Mouse (Mus musculus) fibroblast of lung, adult 2 months (primary cell): ENCODE results near the gene Rmnd5b.
A peak's percentile ranks its signal among the peaks of the same experiment; 100 is the strongest.

Experiments used
- DNase-seq: peaks from one replicate; pipeline ENCODE4 v3.0.0-alpha.2; 2011; ENCODE audit warnings: low read depth

The Rmnd5b gene

DNA sequence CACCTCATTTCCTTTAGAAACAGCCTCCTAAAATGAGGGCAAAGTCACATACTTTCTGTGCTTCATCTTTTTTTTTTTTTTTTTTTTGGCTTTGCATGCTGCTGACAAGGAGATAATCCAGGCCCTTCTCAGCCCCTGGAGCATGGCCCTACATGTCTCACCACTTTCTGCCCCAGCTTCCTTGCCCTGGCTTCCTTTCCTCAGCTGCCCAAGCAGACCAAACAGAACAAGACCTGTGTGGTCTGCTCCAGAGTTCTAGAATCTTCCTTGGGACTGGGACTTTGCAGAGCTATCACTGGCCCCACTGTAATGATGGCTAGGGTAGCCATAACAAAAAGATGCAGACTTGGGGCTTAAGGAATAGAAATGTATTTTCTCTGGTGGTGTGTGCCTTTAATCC, 45.7 kb downstream of the Rmnd5b start:
- DNase-seq: no peak

GRCm38 (mm10) chr11:51588833-51589232, 46.9 kb downstream of the Rmnd5b start:
- no peak for DNase-seq

DNA sequence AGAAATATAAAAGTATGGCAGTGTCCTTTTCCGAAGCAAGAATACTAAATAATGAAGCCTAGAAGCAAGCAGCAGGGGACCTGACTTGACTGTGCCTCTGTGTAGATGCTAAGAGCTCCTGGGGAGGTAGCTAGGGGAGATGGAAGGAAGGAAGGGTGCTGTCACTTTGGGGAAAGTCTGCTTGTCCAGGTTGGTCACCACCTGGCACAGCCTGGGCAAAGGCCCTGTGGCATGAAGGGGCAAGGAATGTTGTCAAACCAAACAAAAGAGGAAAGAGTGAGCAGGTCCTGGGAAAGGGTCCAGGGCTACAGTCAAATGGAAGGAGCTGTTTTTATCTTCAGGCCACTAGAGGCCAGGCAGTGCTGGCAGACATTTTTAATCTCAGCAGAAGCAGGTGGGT, 48.6 kb downstream of the Rmnd5b start:
- DNase-seq: no peak

DNA sequence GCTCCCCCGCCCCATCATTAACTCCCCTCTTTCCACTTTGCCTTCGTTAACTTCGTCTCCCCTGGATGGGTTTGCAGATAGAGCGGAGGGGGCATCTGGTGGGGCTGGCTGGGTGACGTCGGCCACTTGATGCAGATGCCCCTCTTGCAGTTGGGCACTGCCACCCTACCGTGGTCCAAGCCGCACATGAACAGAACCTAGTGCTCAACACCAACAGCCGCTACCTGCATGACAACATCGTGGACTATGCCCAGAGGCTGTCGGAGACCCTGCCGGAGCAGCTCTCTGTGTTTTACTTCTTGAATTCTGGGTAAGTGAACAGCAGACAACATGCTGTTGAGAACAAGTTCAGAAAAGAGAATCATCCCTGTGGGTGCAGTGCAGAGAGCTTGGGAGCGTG, 49.3 kb downstream of the Rmnd5b start:
- no peak for DNase-seq

DNA sequence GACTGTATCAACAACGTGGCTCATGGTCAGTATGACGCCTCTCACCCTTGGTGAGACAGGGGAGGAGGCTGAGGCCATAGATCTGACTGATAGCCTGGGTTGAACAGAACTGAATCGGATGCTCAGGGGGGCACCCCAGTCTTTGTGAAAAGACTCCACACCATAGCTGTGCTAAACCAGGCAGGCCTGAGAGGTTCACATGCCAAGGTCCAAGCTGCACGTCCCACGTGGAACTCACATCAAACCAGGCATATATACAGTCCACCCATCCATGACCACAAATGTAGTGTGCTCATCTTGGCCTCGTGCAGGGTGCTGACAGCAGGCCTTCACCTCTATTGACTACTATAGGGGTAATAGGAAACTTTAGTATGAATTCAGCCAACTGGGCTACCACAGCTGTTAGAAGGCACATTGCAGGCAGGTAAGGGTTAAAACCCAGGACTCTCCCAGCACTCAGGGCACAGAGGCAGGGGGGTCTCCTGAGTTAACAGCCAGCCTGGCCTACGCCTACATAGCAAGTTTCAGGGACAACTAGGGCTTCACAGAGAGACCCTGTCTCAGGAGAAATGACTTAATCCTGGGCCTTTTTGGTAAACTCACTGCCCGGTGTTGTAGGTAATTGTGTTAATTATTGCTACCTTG, 50.0 kb downstream of the Rmnd5b start:
- DNase-seq: no peak

- DNase-seq: peak; percentile 93
Measured at GRCm38 (mm10) chr11:51584431-51585248, 51.1 kb downstream of the Rmnd5b start, which contains the start of gene Phykpl. Gene Phykpl, plus strand, starts transcription at chr11:51584757.

- no peak for DNase-seq
Measured at GRCm38 (mm10) chr11:51584057-51584430, 51.7 kb downstream of the Rmnd5b start.

DNA sequence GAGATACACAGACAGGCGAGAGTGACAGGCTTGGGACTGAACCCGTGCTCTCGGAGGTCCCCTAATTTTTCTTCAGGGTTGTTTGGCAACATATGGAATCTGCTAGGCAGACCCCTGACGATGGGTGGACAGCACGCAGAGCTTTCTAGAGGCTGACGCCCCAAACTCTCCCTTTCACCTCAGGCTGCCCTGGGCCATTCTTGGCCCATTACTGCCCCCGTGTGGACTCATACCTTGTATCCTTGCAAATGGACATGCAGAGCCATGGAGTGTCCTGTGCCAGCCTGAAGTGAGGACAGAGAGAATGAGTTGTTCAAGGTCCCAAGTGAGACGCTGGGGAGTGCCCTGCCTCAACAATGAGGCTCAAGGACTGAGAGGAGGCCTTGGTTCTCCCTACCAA, 53.0 kb downstream of the Rmnd5b start:
- peak; percentile 44 for DNase-seq

- DNase-seq: no peak
Measured at GRCm38 (mm10) chr11:51579024-51579423, 56.7 kb downstream of the Rmnd5b start.

- DNase-seq: no peak
Measured at GRCm38 (mm10) chr11:51577587-51577986, 58.1 kb downstream of the Rmnd5b start.

GRCm38 (mm10) chr11:51576454-51576853, 59.2 kb downstream of the Rmnd5b start:
- no peak for DNase-seq
